Mouse (Mus musculus) embryo, embryonic 11 days (tissue): Measurements from ENCODE around the gene Acap1.
"Not testable (repeated sequence)": the region's sequence is repeated elsewhere in the genome, so short reads cannot be mapped to it uniquely, and the experiment has no call there.

Experiments used
- DNase-seq: peaks from one replicate; pipeline ENCODE4 v3.0.0-alpha.2; 2015

The Acap1 gene

DNA sequence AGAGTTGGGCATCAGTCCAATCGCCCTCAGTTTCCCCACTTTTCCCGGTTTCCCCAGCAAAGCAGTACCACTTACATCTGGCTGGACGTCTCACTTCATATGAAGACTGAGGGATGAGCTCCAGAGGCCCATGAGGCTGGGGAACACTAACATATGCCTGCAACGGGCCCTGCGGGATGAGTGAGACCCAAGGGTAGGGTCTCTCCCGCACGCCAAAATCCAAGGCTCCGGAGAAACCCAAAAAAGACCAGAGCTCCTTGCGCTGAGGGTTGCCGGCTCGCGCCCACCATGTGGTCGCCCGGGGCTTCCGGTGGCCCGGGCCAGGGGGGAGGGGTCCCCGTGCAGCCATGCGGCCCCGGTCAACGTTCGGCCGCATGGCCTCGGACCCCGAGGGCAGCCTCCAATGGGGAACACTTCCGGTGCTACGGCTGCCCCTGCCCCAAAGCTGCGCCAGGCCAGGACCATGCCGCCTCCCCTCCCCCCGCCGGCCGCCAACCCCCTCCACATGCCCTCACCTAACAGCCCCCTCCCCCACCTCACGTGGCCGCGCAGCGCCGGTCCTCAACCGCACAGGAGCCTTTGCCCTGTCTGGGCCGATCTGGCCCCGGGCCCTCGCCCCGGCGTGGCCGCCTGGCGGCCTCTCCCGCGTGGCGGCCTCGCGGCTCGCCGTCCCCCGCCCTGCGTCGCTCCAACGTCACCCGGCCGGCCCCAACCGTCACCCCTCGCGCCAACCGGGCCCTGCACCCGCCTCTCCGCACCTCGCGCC lies 25.1 kb upstream of the Acap1 start:
- peak; percentile 69 for DNase-seq

DNA sequence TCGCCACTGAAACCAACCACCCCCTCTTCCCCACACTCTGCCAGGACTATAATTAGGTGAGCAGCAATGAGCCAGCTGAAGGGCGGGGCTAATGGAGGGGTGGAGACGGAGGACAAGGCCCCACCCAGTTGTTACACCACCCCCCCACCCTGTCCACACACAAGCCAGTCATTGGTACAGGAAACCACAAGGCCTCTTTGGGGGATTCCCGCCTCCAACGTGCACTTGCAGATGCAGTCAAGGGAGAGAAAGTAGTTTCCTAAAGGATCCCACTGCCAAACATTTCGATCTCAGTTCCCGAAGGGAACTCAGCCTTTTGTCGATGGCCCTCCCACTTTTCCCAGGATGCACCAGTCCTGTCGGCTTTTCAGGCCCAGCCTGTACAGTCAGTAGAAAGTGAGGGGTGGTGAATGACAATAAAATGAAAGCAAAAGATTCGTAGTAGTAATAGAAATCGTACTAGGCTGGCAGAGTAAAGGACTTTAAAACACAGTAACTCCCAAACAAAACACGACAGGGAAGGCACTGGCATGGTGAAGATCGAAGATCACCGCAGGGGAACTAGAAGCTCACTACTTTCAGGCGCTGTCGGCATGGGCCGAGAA lies 24.4 kb upstream of the Acap1 start:
- peak; percentile 75 for DNase-seq

DNA sequence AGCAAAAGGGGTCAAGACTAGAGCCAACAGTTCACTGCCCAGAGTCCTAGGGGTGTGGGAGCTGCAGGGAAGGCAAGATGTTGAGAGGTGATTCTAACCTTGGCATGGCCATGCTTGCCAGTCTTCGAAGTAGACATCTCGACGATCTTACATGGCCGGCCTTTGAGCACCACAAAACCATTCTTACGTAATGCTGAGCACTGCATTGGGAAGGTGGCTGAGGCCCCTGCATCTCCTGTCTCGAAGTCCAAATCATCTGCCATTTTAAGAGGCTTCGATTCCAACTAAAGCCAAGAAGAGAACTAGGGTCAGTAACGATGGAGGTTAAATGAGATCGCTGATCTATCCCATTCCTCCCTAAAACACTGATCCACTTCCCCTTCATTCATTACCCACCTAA lies 23.7 kb upstream of the Acap1 start:
- DNase-seq = no peak

DNA sequence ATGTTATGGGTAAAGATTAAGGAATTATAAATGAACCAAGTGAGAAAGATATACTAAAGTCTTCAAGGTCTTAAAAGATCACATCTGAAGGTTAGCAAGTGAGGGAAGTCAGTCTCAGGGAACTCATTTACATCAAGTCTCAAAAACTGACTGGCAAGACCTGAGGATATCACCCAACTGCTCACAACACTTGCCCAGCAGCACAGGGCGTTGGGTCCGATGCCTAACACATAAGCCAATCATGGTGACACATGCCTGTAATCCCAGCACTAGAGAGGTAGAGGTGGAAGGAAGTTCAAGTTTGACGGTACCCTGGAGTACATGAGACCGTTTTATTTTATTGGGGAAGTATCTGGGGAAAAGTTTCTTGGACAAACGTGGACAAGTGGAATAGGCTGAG lies 22.8 kb upstream of the Acap1 start:
- DNase-seq = no peak

DNA sequence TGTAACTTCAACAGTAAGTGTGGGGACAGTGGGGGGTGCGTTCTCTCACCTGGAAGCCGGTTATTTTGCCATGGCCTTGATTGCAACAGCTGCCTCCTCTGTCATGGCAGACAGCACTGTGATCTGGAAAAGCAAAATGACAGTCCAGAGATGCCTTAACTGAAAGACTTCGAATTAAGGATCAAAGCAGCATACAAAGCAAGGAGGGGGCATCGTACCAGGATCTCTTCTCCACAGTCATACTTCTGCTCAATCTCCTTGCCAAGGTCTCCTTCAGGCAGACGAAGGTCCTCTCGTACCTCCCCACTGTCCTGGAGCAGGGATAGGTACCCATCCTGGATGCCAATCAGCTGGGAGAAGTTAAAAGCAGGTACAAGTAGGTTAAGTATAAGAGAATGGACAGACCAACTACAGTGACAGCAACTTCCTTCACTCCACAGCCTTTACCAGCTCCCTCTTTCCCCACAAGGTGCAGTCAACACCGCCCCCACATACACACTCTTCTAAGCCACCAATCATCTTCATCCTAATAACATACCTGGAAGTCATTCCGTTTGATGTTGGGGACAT lies 22.1 kb upstream of the Acap1 start:
- DNase-seq = no peak

DNA sequence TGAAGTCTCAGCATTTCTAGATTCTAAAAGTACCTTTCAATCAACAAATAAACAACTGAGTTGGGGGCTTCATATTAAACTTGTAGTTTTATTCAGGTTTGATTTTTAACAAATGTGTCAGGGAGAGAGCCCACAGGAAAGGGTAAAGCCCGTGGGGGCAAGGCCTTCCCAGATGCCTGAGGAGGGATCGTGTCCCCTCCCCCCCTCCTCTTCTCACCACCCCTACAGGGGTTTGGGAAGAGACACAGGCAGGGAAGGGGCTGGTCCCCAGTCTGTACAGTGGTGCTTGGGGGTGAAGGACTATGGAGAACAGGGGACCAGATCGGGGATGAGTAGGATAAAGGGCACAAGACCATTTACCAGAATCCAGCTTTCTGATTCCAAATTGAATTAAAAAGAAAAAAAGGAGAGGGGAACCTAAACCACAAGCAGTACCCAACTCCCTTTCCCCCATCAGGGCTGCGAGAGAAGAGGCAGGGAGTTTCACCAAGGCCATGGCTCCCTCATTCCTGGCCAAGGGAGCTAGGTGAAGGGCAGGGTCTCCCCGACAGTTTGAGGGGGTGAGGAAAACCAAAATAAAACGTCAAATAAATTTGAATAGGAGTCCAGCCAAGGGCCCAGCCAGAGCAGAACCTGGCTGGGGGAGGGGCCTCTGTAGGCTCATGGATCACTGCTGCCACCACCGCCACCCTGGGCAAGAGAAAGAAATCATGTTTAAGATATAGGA lies 21.5 kb upstream of the Acap1 start:
- not testable (repeated sequence) for DNase-seq

DNA sequence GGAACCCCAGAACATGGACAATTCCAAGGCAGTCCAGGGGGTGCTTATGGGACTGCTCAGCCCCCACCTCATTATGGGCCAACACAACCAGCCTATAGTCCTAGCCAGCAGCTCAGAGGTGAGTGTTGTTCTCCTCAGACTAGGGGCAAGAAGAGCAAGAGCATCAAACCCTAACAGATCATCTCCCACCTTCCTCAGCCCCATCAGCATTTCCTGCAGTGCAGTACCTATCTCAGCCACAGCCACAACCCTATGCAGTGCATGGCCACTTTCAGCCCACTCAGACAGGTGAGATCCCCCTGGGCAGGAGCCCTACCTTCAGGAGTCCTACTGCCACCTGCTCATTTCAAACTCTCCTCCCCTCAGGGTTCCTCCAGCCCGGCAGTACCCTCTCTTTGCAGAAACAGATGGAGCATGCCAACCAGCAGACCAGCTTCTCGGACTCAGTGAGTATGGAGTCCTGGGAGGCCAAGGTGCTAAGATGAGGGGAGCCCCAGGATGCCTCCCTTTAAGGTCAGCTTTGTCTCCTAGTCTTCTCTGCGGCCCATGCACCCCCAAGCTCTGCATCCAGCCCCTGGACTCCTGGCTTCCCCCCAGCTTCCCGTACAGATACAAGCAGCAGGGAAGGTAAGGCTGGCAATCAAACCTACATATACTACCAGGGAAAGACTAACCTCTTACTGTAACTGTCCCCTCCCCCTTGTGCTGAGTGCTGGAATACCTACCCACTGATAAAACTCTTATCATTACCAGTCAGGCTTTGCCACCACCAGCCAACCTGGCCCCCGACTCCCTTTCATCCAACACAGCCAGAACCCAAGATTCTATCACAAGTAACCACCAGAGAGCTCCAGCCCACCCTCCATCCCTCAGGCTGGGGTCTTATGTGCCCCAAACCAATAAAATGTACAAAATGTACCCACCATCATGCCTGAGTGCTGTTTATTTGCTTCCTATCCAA lies 20.6 kb upstream of the Acap1 start:
- DNase-seq = no peak

DNA sequence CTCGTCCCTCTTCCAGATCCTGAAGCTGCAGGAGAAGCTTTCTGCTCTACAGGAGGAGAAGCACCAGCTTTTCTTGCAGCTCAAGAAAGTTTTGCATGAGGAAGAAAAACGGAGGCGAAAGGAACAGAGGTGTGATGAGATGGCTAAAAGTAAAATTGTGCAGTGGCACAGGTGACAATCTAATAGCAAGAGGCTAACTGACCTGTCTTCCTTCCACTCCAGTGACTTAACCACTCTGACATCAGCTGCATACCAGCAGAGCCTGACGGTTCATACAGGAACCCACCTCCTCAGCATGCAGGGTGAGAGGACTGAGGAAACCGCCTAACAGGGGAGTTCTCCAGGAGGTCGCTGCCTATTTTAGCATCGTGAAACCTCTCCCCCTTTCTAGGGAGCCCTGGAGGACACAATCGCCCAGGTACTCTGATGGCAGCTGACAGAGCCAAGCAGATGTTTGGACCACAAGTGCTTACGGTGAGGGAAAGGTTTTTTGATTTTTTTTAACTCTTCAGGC lies 19.6 kb upstream of the Acap1 start:
- DNase-seq = no peak

DNA sequence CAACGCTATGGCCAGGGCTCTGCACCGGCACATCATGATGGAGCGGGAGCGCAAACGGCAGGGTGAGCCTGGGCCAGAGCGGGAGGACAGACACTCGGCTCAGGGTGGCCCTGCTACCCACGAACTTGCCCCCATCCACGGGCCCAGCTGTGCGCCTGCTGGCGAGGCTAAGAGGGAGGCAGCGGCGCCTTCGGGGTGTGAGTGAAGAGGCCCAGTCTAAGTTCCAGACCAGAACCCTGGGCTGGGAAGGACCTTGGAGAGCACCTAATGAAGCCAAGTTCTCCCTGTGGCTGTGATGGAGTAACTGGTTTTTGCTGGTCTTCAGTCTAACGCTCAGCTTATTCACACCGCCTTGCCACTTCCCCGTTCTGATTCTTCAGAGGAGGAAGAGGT lies 19.0 kb upstream of the Acap1 start:
- peak; percentile 37 for DNase-seq

DNA sequence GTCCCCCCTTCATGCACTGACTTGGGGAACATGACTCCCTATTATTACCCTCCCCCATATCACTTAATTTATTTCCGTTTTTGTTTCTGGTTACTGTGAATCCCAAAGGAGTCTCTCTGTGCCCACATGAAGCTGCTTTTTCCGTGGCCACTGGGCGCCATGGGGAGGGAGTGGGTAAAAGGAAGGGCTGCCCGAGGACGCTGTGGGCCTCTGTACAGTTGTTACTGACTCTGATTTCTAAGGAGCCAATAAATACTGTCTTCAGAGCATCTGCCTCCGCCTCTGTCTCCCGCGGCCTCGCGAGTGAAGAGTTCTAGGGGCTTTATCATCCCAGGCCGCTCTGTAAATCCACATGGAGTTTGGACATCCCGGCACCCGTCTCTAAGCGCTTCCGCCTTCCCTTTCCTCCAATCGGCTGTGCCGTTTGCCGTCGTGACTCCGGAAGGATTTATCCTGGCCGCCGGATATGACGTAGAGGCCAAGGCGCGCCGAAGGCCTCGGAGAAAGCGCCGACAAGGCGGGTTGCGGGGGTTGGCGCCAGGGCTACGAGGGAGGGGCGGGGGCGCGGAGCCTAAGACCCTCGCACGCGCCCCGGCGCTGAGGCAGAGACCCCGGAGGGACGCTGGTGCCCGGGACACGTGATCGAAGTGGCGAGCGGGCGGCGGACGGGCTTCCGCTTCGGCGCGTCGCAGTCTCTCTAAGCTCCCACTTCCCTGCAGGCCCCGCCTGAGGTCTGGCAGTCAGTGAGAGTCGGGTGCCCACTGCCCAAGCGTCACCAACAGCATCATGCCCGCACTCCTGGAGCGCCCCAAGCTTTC lies 18.4 kb upstream of the Acap1 start, which contains the start of gene Gps2:
Gps2 (plus strand) TSS at position 335 of the 818 bp plus-strand sequence.
- peak; percentile 97 for DNase-seq

DNA sequence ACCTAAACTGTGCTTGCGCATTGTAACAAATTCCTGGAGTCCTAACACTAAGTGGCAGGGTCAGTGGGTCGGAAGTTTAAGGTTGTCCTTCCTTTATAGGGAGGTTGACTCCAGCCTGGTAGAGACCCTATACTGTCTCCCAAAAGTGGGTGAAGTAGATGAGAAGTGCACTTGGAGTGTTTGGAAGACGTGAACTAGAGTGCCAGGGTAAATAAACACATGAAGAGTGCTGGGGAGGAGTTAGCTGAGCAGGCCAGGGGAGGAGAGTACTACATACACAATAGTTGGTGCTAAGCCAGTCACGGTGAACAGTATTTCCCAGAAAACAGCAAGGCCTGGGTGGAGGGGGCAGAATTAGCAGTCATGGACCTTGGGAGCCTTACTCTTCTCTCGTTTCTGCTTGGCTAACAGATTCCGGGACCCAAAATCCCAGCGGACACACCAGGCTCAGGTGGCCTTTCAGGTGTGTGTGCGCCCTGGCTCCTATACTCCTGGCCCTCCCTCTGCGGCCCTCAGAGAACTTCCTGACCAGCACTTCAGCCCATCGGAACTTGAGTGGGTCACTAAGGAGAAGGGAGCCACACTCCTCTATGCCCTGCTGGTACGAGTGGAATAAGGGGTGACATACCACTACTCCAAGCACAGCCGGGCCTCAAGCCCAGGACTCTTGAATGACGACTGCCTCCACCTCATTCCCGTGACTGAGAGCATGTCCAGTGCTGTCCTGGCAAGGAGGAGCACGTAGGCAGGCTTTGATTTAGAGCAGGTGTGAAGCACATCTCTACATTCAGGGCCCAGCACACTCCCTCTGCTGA lies 17.6 kb upstream of the Acap1 start:
- DNase-seq = no peak

DNA sequence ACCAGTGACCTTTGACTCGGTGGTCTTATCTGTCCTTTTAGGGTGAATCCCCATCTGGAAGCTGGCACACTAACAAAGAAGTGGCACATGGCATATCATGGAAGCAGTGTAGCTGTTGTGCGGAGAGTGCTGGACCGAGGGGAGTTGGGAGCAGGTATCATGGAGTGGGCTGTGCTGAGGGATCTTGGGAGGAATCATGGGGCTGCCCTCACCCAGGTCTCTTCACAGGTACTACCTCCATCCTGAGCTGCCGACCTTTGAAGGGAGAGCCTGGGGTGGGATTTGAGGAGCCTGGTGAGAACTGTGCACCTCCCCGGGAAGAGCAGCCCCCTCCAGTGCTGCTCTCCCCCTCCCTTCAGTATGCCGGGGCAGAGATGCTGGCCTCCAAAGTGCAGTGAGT lies 16.4 kb upstream of the Acap1 start:
- DNase-seq = no peak

DNA sequence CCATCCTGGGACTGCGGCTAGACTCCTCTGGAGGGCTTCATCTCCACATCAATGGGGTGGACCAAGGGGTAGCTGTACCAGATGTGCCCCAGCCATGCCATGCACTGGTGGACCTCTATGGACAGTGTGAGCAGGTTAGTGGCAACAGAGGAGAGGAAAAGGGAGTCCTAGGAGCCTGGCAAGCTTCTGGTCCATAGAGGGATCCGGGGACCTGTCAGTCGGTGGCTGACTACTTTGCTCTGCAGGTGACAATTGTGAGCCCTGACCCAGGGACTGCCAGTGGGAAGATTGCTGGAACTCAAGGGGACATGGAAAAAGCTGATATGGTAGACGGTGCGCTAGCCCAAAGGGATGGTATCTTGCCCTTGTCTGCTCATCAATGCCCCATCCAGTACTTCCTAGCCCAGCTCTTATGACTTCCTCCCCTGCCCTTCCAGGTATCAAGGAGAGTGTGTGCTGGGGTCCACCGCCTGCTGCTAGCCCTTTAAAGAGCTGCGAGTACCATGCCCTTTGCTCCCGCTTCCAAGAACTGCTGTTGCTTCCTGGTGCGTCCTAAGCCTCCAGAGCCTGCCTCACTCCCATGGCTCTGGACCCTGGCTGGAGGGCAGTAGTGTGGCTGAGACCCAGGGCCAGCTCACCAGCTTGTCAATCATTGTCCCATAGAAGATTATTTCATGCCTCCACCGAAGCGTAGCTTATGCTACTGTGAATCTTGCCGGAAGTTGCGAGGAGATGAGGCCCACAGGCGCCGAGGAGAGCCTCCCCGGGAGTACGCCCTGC lies 15.6 kb upstream of the Acap1 start:
- no peak for DNase-seq

DNA sequence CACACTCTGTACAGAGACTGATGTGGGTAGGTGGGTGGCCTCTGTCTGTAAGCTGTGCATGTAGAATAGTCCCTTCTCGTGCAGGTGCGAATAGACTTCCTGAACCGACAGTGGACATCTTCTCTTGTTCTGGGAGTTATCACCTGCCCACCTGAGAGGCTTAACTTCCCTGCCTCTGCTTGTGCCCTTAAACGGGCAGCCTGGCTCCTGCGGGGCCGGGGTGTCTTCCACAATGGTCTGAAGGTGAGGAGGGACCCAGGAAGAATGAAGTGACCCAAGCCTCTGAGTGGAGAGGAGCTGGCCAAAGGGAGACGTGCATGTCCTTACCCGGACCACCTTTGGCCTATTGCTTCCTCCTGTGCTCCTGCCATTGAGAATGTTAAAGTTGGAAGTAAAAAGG lies 14.8 kb upstream of the Acap1 start:
- no peak for DNase-seq

DNA sequence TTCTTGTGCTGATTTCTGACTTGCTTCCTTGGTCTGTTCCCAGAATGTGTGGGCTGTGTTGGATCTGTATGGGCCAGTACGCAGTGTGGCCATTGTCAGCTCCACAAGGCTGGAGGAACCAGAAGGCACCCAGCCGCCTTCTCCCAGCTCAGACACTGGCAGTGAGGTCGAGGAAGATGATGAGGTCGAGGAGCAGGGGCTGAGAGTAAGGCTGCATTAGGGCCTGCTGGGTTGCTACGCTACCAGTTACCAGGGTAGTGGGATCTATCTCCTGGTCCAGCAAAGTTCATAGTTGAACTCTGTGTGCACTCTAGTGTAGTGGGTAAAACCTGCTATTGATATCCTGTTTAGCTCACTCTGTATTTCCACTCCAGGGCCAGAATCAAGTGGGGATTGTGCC lies 13.8 kb upstream of the Acap1 start:
- no peak for DNase-seq

DNA sequence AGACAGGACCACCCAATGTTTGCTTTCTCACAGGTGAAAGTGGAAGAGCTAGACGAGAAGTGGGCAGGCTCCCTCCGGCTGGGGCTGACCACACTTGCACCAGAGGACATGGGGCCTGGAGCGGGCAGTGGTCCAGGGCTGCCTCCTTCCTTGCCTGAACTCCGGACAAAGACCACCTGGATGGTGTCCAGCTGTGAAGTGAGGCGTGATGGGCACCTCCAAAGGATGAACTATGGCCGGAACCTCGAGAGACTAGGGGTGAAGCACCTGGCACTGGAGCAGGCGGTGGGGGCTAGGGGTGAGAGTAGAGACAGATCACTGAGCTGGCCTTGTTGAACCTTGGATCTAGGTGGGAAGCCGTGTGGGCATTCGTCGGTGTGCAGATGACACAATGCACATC lies 13.3 kb upstream of the Acap1 start:
- no peak for DNase-seq

DNA sequence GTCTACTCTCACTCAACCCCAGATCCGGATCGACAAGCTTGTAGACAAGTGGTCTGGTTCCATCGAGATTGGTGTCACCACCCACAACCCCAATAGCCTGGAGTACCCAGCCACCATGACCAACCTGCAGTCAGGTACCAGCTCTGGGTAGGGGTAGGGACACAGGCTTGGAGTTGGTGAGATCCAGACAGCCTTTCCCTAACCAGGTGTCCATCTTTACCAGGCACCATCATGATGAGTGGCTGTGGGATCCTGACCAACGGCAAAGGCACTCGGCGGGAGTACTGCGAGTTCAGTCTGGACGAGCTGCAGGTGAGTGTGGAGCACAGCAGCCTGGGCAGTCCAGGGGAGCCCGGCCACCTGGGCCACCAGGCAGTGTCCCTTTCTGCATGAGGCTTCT lies 9.0 kb upstream of the Acap1 start:
- no peak for DNase-seq

DNA sequence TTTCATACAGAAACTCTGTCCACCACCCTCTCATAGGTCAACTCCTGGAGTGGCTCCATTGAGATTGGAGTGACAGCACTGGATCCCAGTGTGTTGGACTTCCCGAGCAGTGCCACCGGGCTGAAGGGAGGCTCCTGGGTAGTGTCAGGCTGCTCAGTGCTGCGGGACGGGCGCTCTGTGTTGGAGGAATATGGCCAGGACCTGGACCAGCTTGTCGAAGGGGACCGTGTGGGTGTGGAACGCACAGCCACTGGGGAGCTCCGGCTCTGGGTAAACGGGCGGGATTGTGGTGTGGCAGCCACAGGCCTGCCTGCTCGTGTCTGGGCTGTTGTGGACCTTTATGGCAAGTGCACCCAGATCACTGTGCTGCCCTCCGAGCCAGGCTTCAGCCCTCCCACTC lies 7.6 kb upstream of the Acap1 start:
- DNase-seq = no peak

DNA sequence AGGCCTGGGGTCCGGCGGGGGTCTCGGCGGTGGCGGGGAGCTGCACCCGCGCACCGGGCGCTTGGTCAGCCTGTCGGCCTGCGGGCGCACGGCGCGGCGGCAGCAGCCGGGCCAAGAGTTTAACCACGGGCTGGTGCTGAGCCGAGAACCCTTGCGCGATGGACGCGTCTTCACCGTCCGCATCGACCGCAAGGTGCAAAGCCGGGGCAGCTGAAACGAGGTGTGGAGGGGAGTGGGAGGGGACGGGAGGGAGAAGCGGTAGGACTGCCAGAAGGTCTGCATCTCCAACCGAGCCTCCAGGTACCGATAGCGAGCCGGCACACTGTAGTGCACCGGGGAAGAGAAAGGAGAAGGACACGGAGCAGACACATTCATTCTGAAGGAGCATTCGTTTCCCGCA lies 6.7 kb upstream of the Acap1 start:
- no peak for DNase-seq

DNA sequence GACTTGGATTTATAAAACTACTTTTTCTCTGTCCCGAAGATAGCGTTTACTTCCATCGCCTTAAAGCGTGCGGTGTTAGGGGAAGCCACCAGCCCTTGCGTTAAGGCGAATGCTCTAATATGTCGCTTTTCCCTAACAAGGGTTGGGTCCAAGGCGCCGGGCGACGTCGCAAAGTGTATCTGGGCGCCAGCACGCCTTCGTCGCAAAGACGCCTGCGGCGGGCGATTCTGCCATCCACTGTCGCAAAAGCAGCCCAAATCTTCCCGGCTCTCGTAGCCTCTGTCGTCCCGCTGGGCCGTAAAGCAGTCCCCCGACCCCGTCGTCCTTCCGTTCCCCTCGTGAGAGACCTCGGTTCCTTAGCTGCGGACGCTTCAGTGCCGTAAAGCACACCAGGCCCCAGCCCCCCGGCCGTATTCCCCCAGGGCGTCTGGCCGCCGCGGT lies 6.1 kb upstream of the Acap1 start:
- peak; percentile 99 for DNase-seq
